In genomic region chrX:164283808-164284207, GRCm38 (mm10) we compare ENCODE assay signal across 30 mouse cellular contexts. TPM values are rescaled to one million over a fixed set of nuclear protein-coding genes. Genes with fewer than 3 reads are reported as not detected.
DNase-seq lines count a peak whose midpoint lies in the region; ATAC-seq lines count a peak whose summit lies in the region.
"Had no signal": no experiment of that assay in that cellular context is flagged by ENCODE, and none has a peak within 500 bp of the region (broad histone marks: within the 10 kb centered on the region; RNA-seq: fewer than 3 reads in every experiment).

No protein-coding gene starts in this region.

- no peaks in the 10 kb centered on the region for H3K9me3 ChIP-seq in stomach, embryonic 16.5 days (replicated peaks; ENCODE audit: control insufficient read depth, low read length)
- H3K9me3 ChIP-seq: embryonic facial prominence, embryonic 12.5 days; forebrain, embryonic 10.5 days; forebrain, embryonic 13.5 days; G1E; heart, embryonic 10.5 days; heart, embryonic 13.5 days; hindbrain, embryonic 12.5 days; hindbrain, embryonic 15.5 days; intestine, embryonic 15.5 days had no signal

- H3K27ac ChIP-seq in stomach, embryonic 16.5 days (ENCODE audit: low read length) = 0 out of 2 replicates have a peak overlapping the region, but pooled peaks have one; percentile 52
- H3K27ac ChIP-seq: embryonic facial prominence, embryonic 12.5 days; forebrain, embryonic 10.5 days; forebrain, embryonic 13.5 days; heart, adult 2 months; heart, embryonic 10.5 days; heart, embryonic 13.5 days; hindbrain, embryonic 12.5 days; hindbrain, embryonic 15.5 days; intestine, embryonic 15.5 days had no signal

- no peaks in the 10 kb centered on the region for H3K4me1 ChIP-seq in stomach, embryonic 16.5 days (ENCODE audit: control insufficient read depth, insufficient read depth, low read length)
- H3K4me1 ChIP-seq: embryonic facial prominence, embryonic 12.5 days; forebrain, embryonic 10.5 days; forebrain, embryonic 13.5 days; heart, embryonic 10.5 days; heart, embryonic 13.5 days; hindbrain, embryonic 12.5 days; hindbrain, embryonic 15.5 days; intestine, embryonic 15.5 days had no signal

- ATAC-seq in stomach, embryonic 16.5 days (ENCODE audit: insufficient read depth, low FRiP score) = no peak
- ATAC-seq: forebrain, embryonic 13.5 days; forebrain, embryonic 16.5 days; intestine, embryonic 15.5 days had no signal

- intact Hi-C loops in left cerebral cortex, postnatal 36 days (cut with DNase I) = no loop called here

- no peak overlapping the region for H3K4me3 ChIP-seq in stomach, embryonic 16.5 days (replicated peaks; ENCODE audit: low read length)
- H3K4me3 ChIP-seq: embryonic facial prominence, embryonic 12.5 days; forebrain, embryonic 10.5 days; forebrain, embryonic 13.5 days; heart, adult 2 months; heart, embryonic 10.5 days; heart, embryonic 13.5 days; hindbrain, embryonic 12.5 days; hindbrain, embryonic 15.5 days; intestine, embryonic 15.5 days had no signal

- H3K4me2 ChIP-seq in stomach, embryonic 16.5 days (ENCODE audit: low read depth, low read length) = no peak overlapping the region
- H3K4me2 ChIP-seq: embryonic facial prominence, embryonic 12.5 days; forebrain, embryonic 13.5 days; heart, embryonic 13.5 days; hindbrain, embryonic 12.5 days; hindbrain, embryonic 15.5 days; intestine, embryonic 15.5 days had no signal

- no peaks in the 10 kb centered on the region for H3K27me3 ChIP-seq in stomach, embryonic 16.5 days (ENCODE audit: control insufficient read depth, insufficient read depth, low read length)
- H3K27me3 ChIP-seq: CH12.LX; embryonic facial prominence, embryonic 12.5 days; forebrain, embryonic 13.5 days; heart, embryonic 13.5 days; hindbrain, embryonic 12.5 days; hindbrain, embryonic 15.5 days; intestine, embryonic 15.5 days had no signal

- 70% methylated on average over 4 of the region's 4 CpGs for WGBS in stomach, embryonic 16.5 days

- H3K9ac ChIP-seq in stomach, embryonic 16.5 days (ENCODE audit: low read length) = no peak overlapping the region
- H3K9ac ChIP-seq: embryonic facial prominence, embryonic 12.5 days; forebrain, embryonic 13.5 days; heart, embryonic 13.5 days; hindbrain, embryonic 12.5 days; hindbrain, embryonic 15.5 days; intestine, embryonic 15.5 days had no signal

- no peaks in the 10 kb centered on the region for H3K36me3 ChIP-seq in stomach, embryonic 16.5 days (ENCODE audit: control insufficient read depth, insufficient read depth, low read length)
- H3K36me3 ChIP-seq: embryonic facial prominence, embryonic 12.5 days; forebrain, embryonic 10.5 days; G1E; heart, embryonic 10.5 days; heart, embryonic 13.5 days; hindbrain, embryonic 12.5 days; hindbrain, embryonic 15.5 days; intestine, embryonic 15.5 days had no signal

- peak; percentile 17 for DNase-seq in lung, postnatal 25 days (ENCODE audit: low spot score)
- no peak for DNase-seq in lung, postnatal 4 days
- DNase-seq in 3134 (ENCODE audit: extremely low read depth, insufficient read length, low spot score) (peak; percentile 2), 3T3-L1 (ENCODE audit: low read depth, low spot score) (peak; percentile 66)
- DNase-seq in left cerebral cortex, postnatal 36 days (ENCODE audit: low spot score in 2 of 2) = no peak
- DNase-seq in thymus, postnatal 10 days (ENCODE audit: low spot score in 2 of 2) = no peak
- DNase-seq: adrenal gland, adult 2 months; adrenal gland, postnatal 14 days; B cell, adult 2 months; cerebellum, adult 18-20 months; cerebellum, adult 9-10 months; cerebellum, postnatal 14 days; gastrocnemius, postnatal 10 days; gastrocnemius, postnatal 36 days; heart, adult 2 months; heart, postnatal 14 days; heart, postnatal 4 days had no signal

RNA-seq across cellular contexts. Expression of gene Pir, which starts 14.6 kb away (rescaled TPM):
- 10.5 and 10.9 TPM in 2 replicates for polyA plus RNA-seq in stomach, embryonic 16.5 days (2015; fragmentation: Nextera tagmentation; extraction: Ambion mirVana)
- 1 to 10 TPM; 6.7 to 7.8 TPM for total RNA-seq in left cerebral cortex, postnatal 36 days (2021)
- total RNA-seq: CH12.LX; granulocyte monocyte progenitor cell, adult 5-6 weeks had no signal
- polyA plus RNA-seq: G1E had no signal

RNA-seq across cellular contexts. Expression of gene Bmx, which starts 25.8 kb away (rescaled TPM):
- 0.70 and 0.89 TPM in 2 replicates for polyA plus RNA-seq in stomach, embryonic 16.5 days (2015; fragmentation: Nextera tagmentation; extraction: Ambion mirVana)
- total RNA-seq in left cerebral cortex, postnatal 36 days (2021) = under 1 TPM; 0.57 to 0.77 TPM
- polyA plus RNA-seq: adrenal gland, adult 2 months; G1E had no signal

Comparison
In these comparisons a context has a peak if more than half of its experiments do, and no peak if none do; other contexts are left out.
1. DNase-seq: peak in lung, postnatal 25 days (single experiment), 3134 (single experiment) and 3T3-L1 (single experiment); none in lung, postnatal 4 days (0 of 2), left cerebral cortex, postnatal 36 days (0 of 2) and thymus, postnatal 10 days (0 of 2).